Mouse (Mus musculus) testis, adult 2 months (tissue): Measurements from ENCODE around the gene Arl5c.

Source experiments
- CTCF ChIP-seq: fragments of 200-500 bp; IDR thresholded peaks from 2 replicates; pipeline ENCODE4 v1.5.1; 2012; ENCODE audit warnings: low read depth, mild to moderate bottlenecking, inconsistent platforms, low read length, moderate library complexity; ENCODE audit not compliant: control insufficient read depth, insufficient read depth, insufficient replicate concordance
- POLR2A ChIP-seq: fragments of 200-500 bp; IDR thresholded peaks from 2 replicates; pipeline ENCODE4 v1.6.1; 2012; ENCODE audit warnings: low read depth, mild to moderate bottlenecking, inconsistent platforms, low read length, moderate library complexity; ENCODE audit not compliant: control insufficient read depth

DNA sequence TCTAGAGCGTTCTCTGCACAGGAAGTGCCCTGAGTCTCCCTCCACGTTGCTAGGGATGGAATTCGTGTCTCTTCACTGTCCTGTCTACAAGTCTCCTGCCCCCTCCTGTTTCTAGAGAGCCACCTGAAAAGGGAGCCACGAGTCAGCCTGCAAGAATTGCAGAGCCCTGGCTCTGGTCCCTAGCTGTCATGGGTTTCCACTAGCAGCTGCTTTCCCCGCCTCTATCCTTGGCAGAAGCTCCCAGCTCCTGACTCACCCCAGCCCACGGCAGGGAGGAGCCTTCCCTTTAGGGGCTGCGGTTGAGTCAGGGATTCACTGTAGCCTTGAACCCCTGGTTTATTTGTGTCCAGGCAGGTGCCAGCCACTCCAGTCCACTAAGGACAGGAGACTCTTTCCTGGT, 24.7 kb downstream of the Arl5c start:
- TF ChIP-seq CTCF, result no peak
- no peak for TF ChIP-seq POLR2A
